Mouse (Mus musculus): ENCODE measurements around the gene Lrrc26. TPM values are rescaled to one million over a fixed set of nuclear protein-coding genes. Genes with fewer than 3 reads are reported as not detected.

Lrrc26 gene
- polyA plus RNA-seq, 1 experiment from 2014 or later = not detected

DNA sequence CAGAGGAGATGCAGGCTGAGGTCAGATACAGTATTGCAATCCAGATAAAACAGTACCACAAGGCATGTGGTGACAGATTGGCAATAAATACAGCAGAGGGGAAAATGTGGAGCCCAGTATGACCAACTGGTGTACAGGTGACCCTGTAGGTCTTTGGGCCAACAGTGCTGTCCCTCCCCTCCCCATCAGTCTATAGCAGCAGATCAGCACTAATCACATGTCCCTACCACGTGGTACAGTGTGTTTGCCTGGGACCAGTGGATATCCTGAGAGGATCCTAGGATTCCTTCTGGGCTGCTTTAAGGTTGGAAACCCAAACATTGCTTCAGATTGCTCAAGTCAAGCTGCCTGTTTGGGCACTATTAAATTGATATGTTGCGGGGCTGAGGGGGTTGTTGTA lies 43.9 kb downstream of the Lrrc26 start:
- Histone ChIP-seq H3K4me2 (peak overlapping the region; percentile 97), H3K9me3 (no peaks in the 10 kb centered on the region), H3K36me3 (peaks cover 48% of the 10 kb centered on the region), H3K4me3 (peak overlapping the region; percentile 91), H3K27me3 (no peaks in the 10 kb centered on the region), H3K4me1 (replicated peaks) (peaks cover 33% of the 10 kb centered on the region), H3K9ac (peak overlapping the region; percentile 88), H3K27ac (no peak overlapping the region)
- ATAC-seq (ENCODE audit: low FRiP score) = no peak
- 88% methylated on average over 2 of the region's 2 CpGs for WGBS

DNA sequence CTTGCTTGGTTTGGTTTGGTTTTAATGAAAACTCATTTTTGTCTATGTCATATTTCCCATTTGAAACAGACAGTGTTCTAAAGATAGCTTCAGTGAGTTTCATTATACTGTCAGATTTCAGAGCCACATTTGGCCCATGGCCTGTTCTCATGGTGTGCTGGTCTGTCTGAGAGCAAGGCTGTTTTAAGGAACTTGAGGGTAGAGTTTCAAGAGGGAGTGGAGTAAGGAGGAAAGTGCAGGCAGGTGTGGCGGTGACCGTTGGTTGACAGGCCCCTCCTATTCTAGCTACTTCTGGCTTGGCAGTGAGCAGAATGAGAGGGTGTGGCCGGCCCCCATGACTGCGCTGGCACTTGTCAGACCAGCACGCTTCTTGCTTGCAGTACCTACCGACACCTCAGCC lies 48.6 kb downstream of the Lrrc26 start:
- Histone ChIP-seq H3K27me3 (no peaks in the 10 kb centered on the region), H3K4me3 (no peak overlapping the region), H3K4me1 (replicated peaks) (peaks cover 21% of the 10 kb centered on the region), H3K27ac (no peak overlapping the region), H3K4me2 (no peak overlapping the region), H3K36me3 (peaks cover 86% of the 10 kb centered on the region), H3K9me3 (no peaks in the 10 kb centered on the region), H3K9ac (no peak overlapping the region)
- 96% methylated on average over 6 of the region's 6 CpGs for WGBS
- no peak for ATAC-seq (ENCODE audit: low FRiP score)

Other genes with a start within 250 kb of the Lrrc26 start
- 130 and 136 TPM in 2 replicates for gene Nsmf, start 235.6 kb upstream of the Lrrc26 start, polyA plus RNA-seq (2015; fragmentation: Nextera tagmentation; extraction: Ambion mirVana)
- gene Entpd8, start 209.6 kb upstream of the Lrrc26 start, polyA plus RNA-seq (2015; fragmentation: Nextera tagmentation; extraction: Ambion mirVana) = not detected in 2 replicates
- gene Noxa1, start 194.8 kb upstream of the Lrrc26 start, polyA plus RNA-seq (2015; fragmentation: Nextera tagmentation; extraction: Ambion mirVana) = not detected in 2 replicates
- 21.4 and 24.6 TPM in 2 replicates for gene Nrarp, start 109.2 kb upstream of the Lrrc26 start, polyA plus RNA-seq (2015; fragmentation: Nextera tagmentation; extraction: Ambion mirVana)
- gene Tor4a, start 93.0 kb upstream of the Lrrc26 start, polyA plus RNA-seq (2015; fragmentation: Nextera tagmentation; extraction: Ambion mirVana) = 1.6 and 1.9 TPM in 2 replicates
- 98.3 and 104 TPM in 2 replicates for gene Nelfb, start 78.4 kb upstream of the Lrrc26 start, polyA plus RNA-seq (2015; fragmentation: Nextera tagmentation; extraction: Ambion mirVana)
- not detected in 2 replicates for gene Stpg3, start 75.3 kb upstream of the Lrrc26 start, polyA plus RNA-seq (2015; fragmentation: Nextera tagmentation; extraction: Ambion mirVana)
- gene Fam166a, start 71.2 kb upstream of the Lrrc26 start, polyA plus RNA-seq (2015; fragmentation: Nextera tagmentation; extraction: Ambion mirVana) = 0.40 and 1.3 TPM in 2 replicates
- 349 and 363 TPM in 2 replicates for gene Tubb4b, start 65.2 kb upstream of the Lrrc26 start, polyA plus RNA-seq (2015; fragmentation: Nextera tagmentation; extraction: Ambion mirVana)
- gene Slc34a3, start 55.6 kb upstream of the Lrrc26 start, polyA plus RNA-seq (2015; fragmentation: Nextera tagmentation; extraction: Ambion mirVana) = not detected in 2 replicates
- not detected in 2 replicates for gene Rnf224, start 53.1 kb upstream of the Lrrc26 start, polyA plus RNA-seq (2015; fragmentation: Nextera tagmentation; extraction: Ambion mirVana)
- gene Rnf208, start 47.7 kb upstream of the Lrrc26 start, polyA plus RNA-seq (2015; fragmentation: Nextera tagmentation; extraction: Ambion mirVana) = 90.3 and 92.4 TPM in 2 replicates
- gene Cysrt1, start 47.5 kb upstream of the Lrrc26 start, polyA plus RNA-seq (2015; fragmentation: Nextera tagmentation; extraction: Ambion mirVana) = 0.26 TPM in 1 of 2 replicates, not detected in the other
- 5.1 and 6.2 TPM in 2 replicates for gene AL732309.1, start 43.1 kb upstream of the Lrrc26 start, polyA plus RNA-seq (2015; fragmentation: Nextera tagmentation; extraction: Ambion mirVana)
- 18.6 and 20.9 TPM in 2 replicates for gene Tmem203, start 34.5 kb upstream of the Lrrc26 start, polyA plus RNA-seq (2015; fragmentation: Nextera tagmentation; extraction: Ambion mirVana)
- gene Tprn, start 27.3 kb upstream of the Lrrc26 start, polyA plus RNA-seq (2015; fragmentation: Nextera tagmentation; extraction: Ambion mirVana) = 16.2 and 17.6 TPM in 2 replicates
- 189 and 199 TPM in 2 replicates for gene Ssna1, start 17.5 kb upstream of the Lrrc26 start, polyA plus RNA-seq (2015; fragmentation: Nextera tagmentation; extraction: Ambion mirVana)
- gene Anapc2, start 17.4 kb upstream of the Lrrc26 start, polyA plus RNA-seq (2015; fragmentation: Nextera tagmentation; extraction: Ambion mirVana) = 143 TPM in 2 replicates
- not detected in 2 replicates for gene Tmem210, start 1.8 kb upstream of the Lrrc26 start, polyA plus RNA-seq (2015; fragmentation: Nextera tagmentation; extraction: Ambion mirVana)
- 22.5 and 24.5 TPM in 2 replicates for gene Grin1, start 29.3 kb downstream of the Lrrc26 start, polyA plus RNA-seq (2015; fragmentation: Nextera tagmentation; extraction: Ambion mirVana)
- gene Man1b1, start 42.4 kb downstream of the Lrrc26 start, polyA plus RNA-seq (2015; fragmentation: Nextera tagmentation; extraction: Ambion mirVana) = 50.0 and 59.8 TPM in 2 replicates
- 22.8 and 23.0 TPM in 2 replicates for gene Dpp7, start 66.4 kb downstream of the Lrrc26 start, polyA plus RNA-seq (2015; fragmentation: Nextera tagmentation; extraction: Ambion mirVana)
- 5.2 and 6.2 TPM in 2 replicates for gene Uap1l1, start 75.8 kb downstream of the Lrrc26 start, polyA plus RNA-seq (2015; fragmentation: Nextera tagmentation; extraction: Ambion mirVana)
- gene Sapcd2, start 82.4 kb downstream of the Lrrc26 start, polyA plus RNA-seq (2015; fragmentation: Nextera tagmentation; extraction: Ambion mirVana) = 9.6 and 16.5 TPM in 2 replicates
- 2.6 and 3.6 TPM in 2 replicates for gene Entpd2, start 106.0 kb downstream of the Lrrc26 start, polyA plus RNA-seq (2015; fragmentation: Nextera tagmentation; extraction: Ambion mirVana)
- 411 and 423 TPM in 2 replicates for gene Npdc1, start 109.4 kb downstream of the Lrrc26 start, polyA plus RNA-seq (2015; fragmentation: Nextera tagmentation; extraction: Ambion mirVana)
- 0.19 TPM in 1 of 2 replicates, not detected in the other for gene Fut7, start 133.4 kb downstream of the Lrrc26 start, polyA plus RNA-seq (2015; fragmentation: Nextera tagmentation; extraction: Ambion mirVana)
- gene Abca2, start 138.8 kb downstream of the Lrrc26 start, polyA plus RNA-seq (2015; fragmentation: Nextera tagmentation; extraction: Ambion mirVana) = 10.0 and 11.6 TPM in 2 replicates
- gene Clic3, start 166.9 kb downstream of the Lrrc26 start, polyA plus RNA-seq (2015; fragmentation: Nextera tagmentation; extraction: Ambion mirVana) = 3.4 and 3.7 TPM in 2 replicates
- gene Paxx, start 171.2 kb downstream of the Lrrc26 start, polyA plus RNA-seq (2015; fragmentation: Nextera tagmentation; extraction: Ambion mirVana) = 91.6 and 98.8 TPM in 2 replicates
- 50.3 and 50.5 TPM in 2 replicates for gene Ptgds, start 180.1 kb downstream of the Lrrc26 start, polyA plus RNA-seq (2015; fragmentation: Nextera tagmentation; extraction: Ambion mirVana)
- not detected in 2 replicates for gene Lcn12, start 204.0 kb downstream of the Lrrc26 start, polyA plus RNA-seq (2015; fragmentation: Nextera tagmentation; extraction: Ambion mirVana)
- 119 and 125 TPM in 2 replicates for gene Fbxw5, start 210.8 kb downstream of the Lrrc26 start, polyA plus RNA-seq (2015; fragmentation: Nextera tagmentation; extraction: Ambion mirVana)
- 5.4 and 5.5 TPM in 2 replicates for gene C8g, start 211.8 kb downstream of the Lrrc26 start, polyA plus RNA-seq (2015; fragmentation: Nextera tagmentation; extraction: Ambion mirVana)

Measured in hindbrain, embryonic 13.5 days (tissue).